Mouse (Mus musculus) midbrain, postnatal 0 days (tissue): ENCODE measurements at regions not wholly inside any gene's neighbourhood (a gene's known extent, or its start where the extent isn't known, plus 50 kb on each side); places are given as distances from the start of the nearest gene placed in this dataset.

Experiments used
- ATAC-seq: fragments of 200-750 bp; cut with Nextera tagmentation; 2 replicates; pipeline ENCODE4 v1.8.0; 2017; ENCODE audit warnings: moderate number of reproducible peaks, mild to moderate bottlenecking, moderate TSS enrichment, moderate library complexity; ENCODE audit not compliant: low FRiP score
- DNase-seq: peaks from one replicate; pipeline ENCODE4 v3.0.0-alpha.2; 2015; ENCODE audit warnings: low spot score
- H3K27ac ChIP-seq: fragments of 300-500 bp; sonication (generic); 2 replicates; pipeline ENCODE4 v1.5.1; 2014; ENCODE audit warnings: low read depth, mild to moderate bottlenecking, low read length, mixed read lengths
- H3K27me3 ChIP-seq: fragments of 300-500 bp; sonication (generic); 2 replicates; pipeline ENCODE4 v1.6.1; 2014; ENCODE audit warnings: low read length, control low read depth, mixed read lengths; ENCODE audit not compliant: insufficient read depth
- H3K36me3 ChIP-seq: fragments of 300-500 bp; sonication (generic); 2 replicates; pipeline ENCODE4 v1.6.1; 2014; ENCODE audit warnings: low read length, control low read depth, mixed read lengths; ENCODE audit not compliant: insufficient read depth
- H3K4me1 ChIP-seq: fragments of 300-500 bp; sonication (generic); 2 replicates; pipeline ENCODE4 v1.6.1; 2014; ENCODE audit warnings: mild to moderate bottlenecking, control low read depth, antibody characterized with exemption, low read length, mixed read lengths; ENCODE audit not compliant: insufficient read depth
- H3K4me2 ChIP-seq: fragments of 300-500 bp; sonication (generic); 2 replicates; pipeline ENCODE4 v1.6.1; 2014; ENCODE audit warnings: low read depth, mild to moderate bottlenecking, low read length, mixed read lengths; ENCODE audit not compliant: poor library complexity, severe bottlenecking
- H3K4me3 ChIP-seq: fragments of 300-500 bp; sonication (generic); 2 replicates; pipeline ENCODE4 v1.5.1; 2014; ENCODE audit warnings: low read depth, mild to moderate bottlenecking, low read length, moderate library complexity
- H3K9ac ChIP-seq: fragments of 300-500 bp; sonication (generic); replicated peaks from 2 replicates; pipeline ENCODE4 v1.6.1; 2014; ENCODE audit warnings: mild to moderate bottlenecking, low read length, moderate library complexity, mixed read lengths; ENCODE audit not compliant: poor library complexity, severe bottlenecking
- H3K9me3 ChIP-seq: fragments of 300-500 bp; sonication (generic); 2 replicates; pipeline ENCODE4 v1.6.1; 2016; ENCODE audit warnings: low read length, control low read depth
- CTCF ChIP-seq: IDR thresholded peaks from 2 replicates; pipeline ENCODE4 v1.5.1; 2016; ENCODE audit warnings: antibody characterized with exemption, mild to moderate bottlenecking
- WGBS: fragments of 180-500 bp; shearing (Covaris S2); extraction: QIAGEN DNeasy Blood & Tissue Kit; methylation state at CpG from one replicate; pipeline ENCODE4 v1.1.7; 2014; 5-methylcytosine and 5-hydroxymethylcytosine counted together

- no peaks in the 10 kb centered on the region for H3K36me3 ChIP-seq
- no peaks in the 10 kb centered on the region for H3K4me1 ChIP-seq
- H3K27ac ChIP-seq = no peak overlapping the region
- no peaks in the 10 kb centered on the region for H3K27me3 ChIP-seq
- no peak overlapping the region for H3K4me2 ChIP-seq
- H3K4me3 ChIP-seq = no peak overlapping the region
- ATAC-seq (no peak), DNase-seq (no peak)
- WGBS = 87% methylated on average over 8 of the region's 8 CpGs
- no peaks in the 10 kb centered on the region for H3K9me3 ChIP-seq
- no peak for TF ChIP-seq CTCF
- H3K9ac ChIP-seq = no peak overlapping the region
These were observed 54.0 kb upstream of the Psmd7 start for GRCm38 (mm10) chr8:107642241-107642640.

- H3K4me1 ChIP-seq = no peaks in the 10 kb centered on the region
- 83% methylated on average over 8 of the region's 8 CpGs for WGBS
- no peak overlapping the region for H3K27ac ChIP-seq
- 0 out of 2 replicates have a peak, but pooled peaks have one; percentile 6 for TF ChIP-seq CTCF
- H3K9ac ChIP-seq = no peak overlapping the region
- ATAC-seq (no peak), DNase-seq (no peak)
- no peaks in the 10 kb centered on the region for H3K27me3 ChIP-seq
- H3K4me2 ChIP-seq = no peak overlapping the region
- no peak overlapping the region for H3K4me3 ChIP-seq
- H3K9me3 ChIP-seq = no peaks in the 10 kb centered on the region
- H3K36me3 ChIP-seq = no peaks in the 10 kb centered on the region
These were observed 59.7 kb upstream of the Psmd7 start for GRCm38 (mm10) chr8:107647936-107648335.

- Histone ChIP-seq H3K4me3 (no peak overlapping the region), H3K9ac (no peak overlapping the region), H3K9me3 (no peaks in the 10 kb centered on the region), H3K27me3 (no peaks in the 10 kb centered on the region), H3K4me1 (no peaks in the 10 kb centered on the region), H3K4me2 (peak overlapping the region; percentile 34; the same call in 1 of the 2 replicates), H3K36me3 (no peaks in the 10 kb centered on the region), H3K27ac (no peak overlapping the region)
- TF ChIP-seq CTCF = peak; percentile 78
- peak; percentile 74 for DNase-seq
- no peak for ATAC-seq
- WGBS = 70% methylated on average over 9 of the region's 9 CpGs
These were observed 62.0 kb upstream of the Psmd7 start for GRCm38 (mm10) chr8:107650306-107650705.

GRCm38 (mm10) chr8:107651424-107651823 lies 63.2 kb upstream of the Psmd7 start:
- H3K4me3 ChIP-seq = peak overlapping the region; percentile 19

GRCm38 (mm10) chr8:107652226-107652625 lies 64.0 kb upstream of the Psmd7 start:
- H3K4me2 ChIP-seq = no peak overlapping the region
- no peak overlapping the region for H3K27ac ChIP-seq
- no peak overlapping the region for H3K4me3 ChIP-seq
- no peaks in the 10 kb centered on the region for H3K36me3 ChIP-seq
- H3K9me3 ChIP-seq = no peaks in the 10 kb centered on the region
- H3K27me3 ChIP-seq = no peaks in the 10 kb centered on the region
- no peak overlapping the region for H3K9ac ChIP-seq
- no peak for DNase-seq
- no peaks in the 10 kb centered on the region for H3K4me1 ChIP-seq
- no peak for TF ChIP-seq CTCF
- no peak for ATAC-seq
- 61% methylated on average over 8 of the region's 8 CpGs for WGBS

More at GRCm38 (mm10) chr8:107651424-107651823, 63.2 kb upstream of the Psmd7 start:
- Histone ChIP-seq H3K9ac (no peak overlapping the region), H3K27ac (no peak overlapping the region), H3K9me3 (no peaks in the 10 kb centered on the region), H3K4me2 (peak overlapping the region; percentile 34), H3K4me1 (no peaks in the 10 kb centered on the region), H3K36me3 (no peaks in the 10 kb centered on the region), H3K27me3 (no peaks in the 10 kb centered on the region)
- no peak for TF ChIP-seq CTCF
- DNase-seq (peak; percentile 21), ATAC-seq (no peak)
- WGBS = 40% methylated on average over 11 of the region's 11 CpGs

- TF ChIP-seq CTCF = no peak
- H3K4me2 ChIP-seq = no peak overlapping the region
- no peaks in the 10 kb centered on the region for H3K4me1 ChIP-seq
- no peak for DNase-seq
- no peak for ATAC-seq
- no peak overlapping the region for H3K9ac ChIP-seq
- no peaks in the 10 kb centered on the region for H3K27me3 ChIP-seq
- no peaks in the 10 kb centered on the region for H3K36me3 ChIP-seq
- no peak overlapping the region for H3K27ac ChIP-seq
- 96% methylated on average over 10 of the region's 10 CpGs for WGBS
- no peak overlapping the region for H3K4me3 ChIP-seq
- H3K9me3 ChIP-seq = no peaks in the 10 kb centered on the region
These were observed 65.4 kb upstream of the Psmd7 start for GRCm38 (mm10) chr8:107653711-107654110.
